31 mouse cellular contexts compared by ENCODE assay signal in the genomic region with DNA sequence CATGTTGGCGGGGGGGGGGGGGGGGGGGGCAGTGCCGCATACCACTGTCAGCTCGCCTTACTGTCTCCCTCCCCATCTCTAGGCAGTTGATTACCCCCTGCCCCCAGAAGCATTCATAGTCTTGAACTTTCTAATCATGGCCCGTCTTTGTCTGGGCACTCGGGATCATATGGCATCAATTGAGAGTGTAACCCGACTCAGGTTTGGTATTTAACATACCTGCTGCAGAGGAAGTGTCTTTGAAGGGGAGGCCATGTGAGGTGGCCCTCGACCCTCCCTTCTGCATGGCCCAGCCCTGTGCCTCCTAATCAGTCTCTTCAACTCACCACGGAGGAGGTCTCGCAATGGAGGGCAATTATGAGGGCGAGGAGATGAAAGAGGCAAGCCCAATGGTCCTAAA.
DNase-seq lines count a peak whose midpoint lies in the region; ATAC-seq lines count a peak whose summit lies in the region.
"Had no signal": no experiment of that assay in that cellular context is flagged by ENCODE, and none has a peak within 500 bp of the region (broad histone marks: within the 10 kb centered on the region; RNA-seq: fewer than 3 reads in every experiment).

No protein-coding gene starts in this region.

- H3K36me3 ChIP-seq in embryonic facial prominence, embryonic 13.5 days, result no peaks in the 10 kb centered on the region
- no peaks in the 10 kb centered on the region for H3K36me3 ChIP-seq in limb, embryonic 11.5 days (ENCODE audit: control insufficient read depth, insufficient read depth, low read length)
- H3K36me3 ChIP-seq: embryonic facial prominence, embryonic 15.5 days; forebrain, embryonic 15.5 days; heart, embryonic 13.5 days; limb, embryonic 15.5 days; midbrain, embryonic 15.5 days; neural tube, embryonic 12.5 days had no signal

- DNase-seq in embryo, embryonic 10 days (ENCODE audit: low spot score), result peak; percentile 73
- DNase-seq in embryo, embryonic 11 days, result peak; percentile 67
- DNase-seq in limb, embryonic 11.5 days (ENCODE audit: low spot score), result peak; percentile 69
- no peak for DNase-seq in heart, adult 8-10 months (ENCODE audit: low spot score)
- no peak for DNase-seq in kidney, adult 8-10 months
- DNase-seq: adrenal gland, adult 8-10 months; B cell, adult 2 months; cerebellum, adult 8-10 months; cerebellum, postnatal 36 days; heart, adult 2 months; heart, postnatal 10 days; kidney, postnatal 36 days; lung, adult 2 months; lung, postnatal 10 days; thymus, adult 2 months; thymus, postnatal 4 days had no signal

- WGBS in embryonic facial prominence, embryonic 13.5 days, result 9% methylated on average over 10 of the region's 10 CpGs
- WGBS in limb, embryonic 11.5 days, result 13% methylated on average over 10 of the region's 10 CpGs

- peaks cover 24% of the 10 kb centered on the region for H3K4me1 ChIP-seq in embryonic facial prominence, embryonic 13.5 days
- H3K4me1 ChIP-seq in limb, embryonic 11.5 days (ENCODE audit: control insufficient read depth, insufficient read depth, low read length), result peaks cover 5% of the 10 kb centered on the region; the same call in 1 of the 2 replicates
- H3K4me1 ChIP-seq: forebrain, embryonic 15.5 days; limb, embryonic 15.5 days had no signal

- ATAC-seq in embryonic facial prominence, embryonic 13.5 days (ENCODE audit: insufficient number of reproducible peaks, insufficient read depth, low FRiP score, low TSS enrichment, low read depth), result peak; percentile 43; the same call in 1 of the 2 replicates
- peak; percentile 57; the same call in 1 of the 2 replicates for ATAC-seq in limb, embryonic 11.5 days (ENCODE audit: insufficient number of reproducible peaks, low FRiP score, low TSS enrichment, low read depth)
- ATAC-seq in inflammation-experienced regulatory T-cells, adult 6 months, result no peak
- ATAC-seq: forebrain, embryonic 15.5 days; hindbrain, embryonic 16.5 days; intestine, postnatal 0 days; midbrain, embryonic 15.5 days had no signal

- H3K9me3 ChIP-seq in embryonic facial prominence, embryonic 13.5 days, result peaks cover 6% of the 10 kb centered on the region
- H3K9me3 ChIP-seq in limb, embryonic 11.5 days (ENCODE audit: control insufficient read depth, low read length), result no peaks in the 10 kb centered on the region
- H3K9me3 ChIP-seq: embryonic facial prominence, embryonic 15.5 days; forebrain, embryonic 15.5 days; limb, embryonic 15.5 days; midbrain, embryonic 15.5 days had no signal

- no peak overlapping the region for H3K4me3 ChIP-seq in embryonic facial prominence, embryonic 13.5 days
- no peak overlapping the region for H3K4me3 ChIP-seq in limb, embryonic 11.5 days (ENCODE audit: low read depth, low read length)
- H3K4me3 ChIP-seq: embryonic facial prominence, embryonic 15.5 days; forebrain, embryonic 15.5 days; heart, adult 2 months; heart, embryonic 13.5 days; layer of hippocampus, adult 2 months; left cerebral cortex, adult 2 months; limb, embryonic 15.5 days; midbrain, embryonic 15.5 days; myocyte; neural tube, embryonic 12.5 days had no signal

- no peak overlapping the region for H3K27ac ChIP-seq in embryonic facial prominence, embryonic 13.5 days
- no peak overlapping the region for H3K27ac ChIP-seq in limb, embryonic 11.5 days (replicated peaks; ENCODE audit: low read depth, low read length)
- H3K27ac ChIP-seq: embryonic facial prominence, embryonic 15.5 days; forebrain, embryonic 15.5 days; heart, adult 2 months; heart, embryonic 13.5 days; layer of hippocampus, adult 2 months; left cerebral cortex, adult 2 months; limb, embryonic 15.5 days; liver, embryonic 14.5 days; macrophage; midbrain, embryonic 15.5 days; neural tube, embryonic 12.5 days had no signal

- no peak overlapping the region for H3K9ac ChIP-seq in embryonic facial prominence, embryonic 13.5 days
- H3K9ac ChIP-seq in limb, embryonic 11.5 days (ENCODE audit: low read length), result no peak overlapping the region
- H3K9ac ChIP-seq: embryonic facial prominence, embryonic 15.5 days; forebrain, embryonic 15.5 days; heart, embryonic 13.5 days; limb, embryonic 15.5 days; liver, embryonic 14.5 days; midbrain, embryonic 15.5 days; neural tube, embryonic 12.5 days had no signal

- H3K27me3 ChIP-seq in embryonic facial prominence, embryonic 13.5 days, result no peaks in the 10 kb centered on the region
- H3K27me3 ChIP-seq in limb, embryonic 11.5 days (ENCODE audit: control insufficient read depth, insufficient read depth, low read length), result no peaks in the 10 kb centered on the region
- H3K27me3 ChIP-seq: embryonic facial prominence, embryonic 15.5 days; forebrain, embryonic 15.5 days; heart, embryonic 13.5 days; limb, embryonic 15.5 days; midbrain, embryonic 15.5 days; neural tube, embryonic 12.5 days had no signal

- H3K4me2 ChIP-seq in embryonic facial prominence, embryonic 13.5 days, result peak overlapping the region; percentile 12; the same call in 1 of the 2 replicates
- no peak overlapping the region for H3K4me2 ChIP-seq in limb, embryonic 11.5 days (ENCODE audit: low read depth, severe bottlenecking)
- H3K4me2 ChIP-seq: embryonic facial prominence, embryonic 15.5 days; forebrain, embryonic 15.5 days; heart, embryonic 13.5 days; limb, embryonic 15.5 days; midbrain, embryonic 15.5 days; neural tube, embryonic 12.5 days had no signal

Comparison
In these comparisons a context has a peak if more than half of its experiments do, and no peak if none do; other contexts are left out.
1. DNase-seq: peak in embryo, embryonic 10 days (single experiment), embryo, embryonic 11 days (single experiment) and limb, embryonic 11.5 days (single experiment); none in heart, adult 8-10 months (single experiment) and kidney, adult 8-10 months (0 of 2).